Mouse (Mus musculus) CH12F3 (cell line): ENCODE measurements around the gene Ccdc51.
"Not testable (repeated sequence)": the region's sequence is repeated elsewhere in the genome, so short reads cannot be mapped to it uniquely, and the experiment has no call there.

Source experiments
- in situ Hi-C: fragments of 300-500 bp; cut with MboI; formaldehyde crosslinking; loops from 2 replicates; pipeline ENCODE4 v1.14.3; 2020; ENCODE audit warnings: low sequenced_read_pairs

The Ccdc51 gene

DNA sequence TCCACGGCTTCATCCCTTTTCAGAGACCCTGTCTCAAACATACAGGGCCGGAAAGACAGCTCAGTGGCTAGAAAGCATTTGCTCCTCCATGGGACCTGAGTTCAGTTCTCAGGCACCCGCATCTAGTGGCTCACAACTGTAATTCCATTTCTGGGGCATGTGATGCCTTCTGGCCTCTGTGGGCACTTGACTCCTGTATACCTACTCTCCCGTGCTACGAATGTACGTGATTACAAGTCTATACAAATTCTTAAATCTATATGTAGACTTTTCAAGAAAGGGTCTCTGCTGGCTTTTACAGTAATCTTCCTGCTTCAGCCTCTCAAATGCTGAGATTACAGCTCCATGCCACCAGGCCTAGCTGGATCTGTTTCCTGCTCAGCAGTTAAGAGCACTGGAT, 38.7 kb downstream of the Ccdc51 start:
- in situ Hi-C loops = loop anchor here (5.0 kb wide), 1 partner anchor 109 kb away; no protein-coding TSS in a partner anchor

- in situ Hi-C loops = loop anchor here (5.0 kb wide), 1 partner anchor 110 kb away; no protein-coding TSS in a partner anchor
Observed at GRCm38 (mm10) chr9:109122553-109123085, 40.3 kb downstream of the Ccdc51 start.

DNA sequence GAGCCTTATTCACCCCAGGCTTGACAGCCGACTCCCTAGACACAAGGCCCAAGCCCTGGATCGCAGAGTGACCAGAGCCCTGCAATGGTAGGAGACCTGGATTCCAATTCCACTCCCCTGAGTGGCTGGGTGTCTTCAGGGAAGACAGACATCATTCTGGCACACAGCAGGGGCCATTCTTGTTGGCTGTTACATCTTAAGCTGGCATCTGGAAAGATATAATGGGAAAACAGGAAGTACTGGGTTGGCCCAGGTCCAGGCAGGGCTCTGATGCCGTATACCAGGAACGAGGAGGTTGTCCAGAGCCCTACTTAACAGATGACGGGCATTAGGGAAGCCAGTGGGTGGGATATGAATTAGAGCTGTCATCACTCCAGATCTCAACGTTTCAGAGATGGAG, 41.0 kb downstream of the Ccdc51 start:
- in situ Hi-C loops = loop anchor here (5.0 kb wide), 1 partner anchor 111 kb away; no protein-coding TSS in a partner anchor

DNA sequence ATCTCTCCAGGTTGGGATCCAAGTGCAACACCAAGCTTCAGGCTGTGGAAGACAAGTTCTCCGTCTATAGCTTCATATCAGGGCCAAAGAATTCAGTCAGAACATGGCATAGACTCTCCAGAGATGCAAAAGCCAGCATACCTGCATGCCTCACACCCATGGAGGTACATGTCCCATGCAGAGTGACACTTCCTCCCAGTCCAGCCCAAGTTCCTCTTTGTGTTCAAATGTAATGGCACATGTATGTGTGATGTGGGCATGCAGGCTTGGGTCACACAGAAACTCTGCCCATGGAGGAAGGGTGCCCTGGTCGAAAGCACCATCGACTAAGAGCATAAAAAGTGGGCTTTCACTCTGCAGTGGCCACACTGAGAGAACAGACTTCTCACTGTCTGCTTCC, 41.9 kb downstream of the Ccdc51 start:
- in situ Hi-C loops = loop anchor here (5.0 kb wide), 1 partner anchor 112 kb away; no protein-coding TSS in a partner anchor

DNA sequence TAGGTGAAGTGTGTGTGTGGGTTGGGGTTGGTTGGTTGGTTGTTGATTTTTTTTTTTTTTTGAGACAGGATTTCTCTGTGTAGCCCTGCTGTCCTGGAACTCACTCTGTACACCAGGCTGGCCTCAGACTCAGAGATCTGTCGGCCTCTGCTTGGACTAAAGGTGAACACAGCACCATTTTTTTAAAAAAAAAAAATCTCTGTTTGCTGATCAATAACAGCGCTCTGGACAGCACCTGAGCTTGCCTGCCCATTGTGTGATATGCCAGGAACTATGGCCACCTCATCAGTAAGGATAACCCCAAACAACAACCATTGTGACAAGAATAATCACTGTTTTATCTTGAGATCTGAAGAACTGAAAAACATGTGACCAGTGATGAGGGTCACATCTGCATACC, 42.8 kb downstream of the Ccdc51 start:
- in situ Hi-C loops = no loop called here

DNA sequence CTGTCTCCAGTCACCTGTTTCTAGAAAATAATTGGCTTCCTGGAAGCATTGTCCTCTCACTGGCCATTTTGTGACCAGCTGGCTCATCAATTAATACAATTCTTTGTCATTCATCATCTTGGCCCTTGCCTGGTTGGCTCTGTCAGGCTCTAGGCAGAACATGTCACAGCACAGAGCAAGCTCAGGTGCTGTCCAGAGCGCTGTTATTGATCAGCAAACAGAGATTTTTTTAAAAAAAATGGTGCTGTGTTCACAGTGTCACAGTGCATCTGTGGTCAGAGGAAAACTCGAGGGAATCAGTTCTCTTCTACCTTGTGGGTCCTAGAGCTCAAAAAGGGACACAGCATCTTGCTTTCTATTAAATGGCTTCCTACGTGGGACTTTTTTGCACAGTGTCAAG, 43.2 kb downstream of the Ccdc51 start:
- in situ Hi-C loops = no loop called here

GRCm38 (mm10) chr9:109127076-109127475, 44.8 kb downstream of the Ccdc51 start:
- in situ Hi-C loops = no loop called here

DNA sequence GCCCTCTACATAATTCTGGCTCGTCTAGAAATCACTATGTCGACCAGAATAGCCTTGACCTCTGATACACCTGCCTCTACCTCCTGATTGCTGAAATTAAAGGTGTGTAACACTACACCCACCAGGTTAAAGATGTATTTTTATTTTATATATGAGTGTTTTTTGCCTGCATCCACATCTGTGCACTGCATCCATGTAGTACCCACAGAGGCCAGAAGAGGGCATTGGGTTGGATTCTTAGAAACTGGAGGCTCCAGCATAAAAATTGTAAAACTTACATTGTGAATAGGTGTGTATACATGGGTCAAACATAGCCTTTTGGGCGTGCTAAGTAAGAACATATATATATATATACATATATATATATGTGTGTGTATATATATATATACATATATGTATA, 45.9 kb downstream of the Ccdc51 start:
- in situ Hi-C loops = no loop called here

DNA sequence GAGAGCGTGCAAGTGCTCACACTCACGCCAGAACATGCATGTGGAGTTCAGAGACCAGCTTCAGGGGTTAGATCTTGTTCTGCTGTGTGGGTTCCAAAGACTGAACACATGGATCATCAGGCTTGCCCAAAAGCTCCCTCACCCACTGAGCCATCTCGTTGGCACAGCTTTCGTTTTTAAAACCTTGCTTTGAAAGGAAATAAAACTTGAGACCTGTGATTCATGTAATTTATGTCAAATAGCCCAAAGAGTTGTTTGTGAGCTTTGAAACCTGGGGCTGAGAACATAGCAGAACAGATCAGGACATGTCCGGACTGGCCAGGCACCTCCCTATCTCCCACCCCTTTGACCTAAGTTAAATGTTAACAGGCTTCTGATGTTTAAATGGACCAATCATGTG, 47.8 kb downstream of the Ccdc51 start:
- in situ Hi-C loops = no loop called here

GRCm38 (mm10) chr9:109140414-109140813, 58.1 kb downstream of the Ccdc51 start:
- in situ Hi-C loops = not testable (repeated sequence)
